Mouse (Mus musculus) embryonic facial prominence, embryonic 10.5 days (tissue): Measurements from ENCODE around the gene Zfp383. TPM values are rescaled to one million over a fixed set of nuclear protein-coding genes. Genes with fewer than 3 reads are reported as not detected.

Source experiments
- DNase-seq: peaks from one replicate; pipeline ENCODE4 v3.0.0-alpha.2; 2017; ENCODE audit warnings: low spot score
- H3K27ac ChIP-seq: fragments of 300-500 bp; sonication (generic); replicated peaks from 2 replicates; pipeline ENCODE4 v1.5.1; 2016; ENCODE audit warnings: mild to moderate bottlenecking
- H3K27me3 ChIP-seq: fragments of 300-500 bp; sonication (generic); replicated peaks from 2 replicates; pipeline ENCODE4 v1.6.1; 2016; ENCODE audit warnings: low read depth, mild to moderate bottlenecking; ENCODE audit not compliant: poor library complexity, severe bottlenecking
- H3K36me3 ChIP-seq: fragments of 300-500 bp; sonication (generic); replicated peaks from 2 replicates; pipeline ENCODE4 v1.6.1; 2016; ENCODE audit warnings: mild to moderate bottlenecking, moderate library complexity
- H3K4me1 ChIP-seq: fragments of 300-500 bp; sonication (generic); 2 replicates; pipeline ENCODE4 v1.6.1; 2016
- H3K4me3 ChIP-seq: fragments of 300-500 bp; sonication (generic); 2 replicates; pipeline ENCODE4 v1.5.1; 2016; ENCODE audit warnings: mild to moderate bottlenecking, moderate library complexity
- H3K9me3 ChIP-seq: fragments of 300-500 bp; sonication (generic); 2 replicates; pipeline ENCODE4 v1.6.1; 2016; ENCODE audit warnings: mild to moderate bottlenecking
- WGBS: fragments of 180-500 bp; shearing (Covaris S2); methylation state at CpG from one replicate; pipeline ENCODE4 v1.1.7; 2016; 5-methylcytosine and 5-hydroxymethylcytosine counted together
- polyA plus RNA-seq: library from polyadenylated mRNA; unstranded; fragments of >200 nt; fragmentation: Nextera tagmentation; extraction: Ambion mirVana; gene quantifications from 2 replicates; pipeline ENCODE4 v1.2.1, GENCODE M21; 2016

Gene Zfp383
- polyA plus RNA-seq, 1 experiment from 2014 or later, result 6.3 TPM

GRCm38 (mm10) chr7:29906682-29907058, 1.4 kb upstream of the Zfp383 start:
- Histone ChIP-seq H3K27ac (peak overlapping the region; percentile 92), H3K4me3 (peak overlapping the region; percentile 68), H3K4me1 (peaks cover 21% of the 10 kb centered on the region), H3K9me3 (no peaks in the 10 kb centered on the region), H3K27me3 (no peaks in the 10 kb centered on the region), H3K36me3 (peaks cover 36% of the 10 kb centered on the region)
- DNase-seq, result no peak
- 28% methylated on average over 8 of the region's 8 CpGs for WGBS

DNA sequence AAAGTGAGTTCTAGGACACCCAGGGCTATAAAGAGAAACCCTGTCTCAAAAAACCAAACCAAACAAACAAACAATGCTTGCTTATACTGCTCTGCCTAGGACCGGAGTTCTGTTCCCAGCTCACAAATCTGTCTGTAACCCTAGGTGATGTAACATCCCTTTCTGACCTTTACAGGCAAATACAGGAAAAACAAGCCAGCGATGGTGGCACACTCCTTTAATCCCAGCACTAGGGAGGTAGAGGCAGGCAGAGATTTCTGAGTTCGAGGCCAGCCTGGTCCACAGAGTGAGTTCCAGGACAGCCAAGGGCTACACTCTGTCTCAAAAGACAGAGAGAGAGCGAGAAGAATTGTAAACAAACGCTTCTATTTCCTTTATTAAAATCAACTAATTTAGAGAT, 817 bp upstream of the Zfp383 start:
- Histone ChIP-seq H3K27ac (peak overlapping the region; percentile 92), H3K27me3 (no peaks in the 10 kb centered on the region), H3K9me3 (no peaks in the 10 kb centered on the region), H3K4me3 (peak overlapping the region; percentile 68; the same call in 1 of the 2 replicates), H3K36me3 (peaks cover 37% of the 10 kb centered on the region), H3K4me1 (peaks cover 21% of the 10 kb centered on the region)
- DNase-seq, result no peak
- 88% methylated on average over 5 of the region's 5 CpGs for WGBS

DNA sequence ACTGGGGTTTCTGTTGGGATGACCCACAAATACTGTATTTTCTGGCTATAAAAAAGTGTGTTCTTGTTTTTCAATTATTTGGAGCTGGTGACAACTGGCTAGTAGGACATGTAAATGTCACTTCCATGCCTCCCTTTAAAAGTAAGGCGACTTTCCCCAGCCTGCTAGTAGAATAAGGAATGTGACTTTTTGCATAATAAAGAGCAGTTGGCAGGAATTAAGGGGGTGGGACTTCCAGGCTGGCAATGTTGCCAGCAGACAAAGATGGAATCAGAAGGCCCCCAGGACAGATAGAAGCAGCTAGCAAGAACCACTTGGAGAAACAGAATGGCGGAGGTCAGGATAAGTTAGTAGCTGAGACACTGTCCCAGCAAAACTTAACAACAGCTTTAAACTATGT, 2.2 kb downstream of the Zfp383 start:
- WGBS, result 63% methylated on average over 2 of the region's 2 CpGs
- peaks cover 50% of the 10 kb centered on the region for H3K36me3 ChIP-seq
- no peak overlapping the region for H3K27ac ChIP-seq
- no peaks in the 10 kb centered on the region for H3K27me3 ChIP-seq
- DNase-seq, result no peak
- peaks cover 21% of the 10 kb centered on the region for H3K4me1 ChIP-seq
- peaks cover 6% of the 10 kb centered on the region; the same call in 1 of the 2 replicates for H3K9me3 ChIP-seq
- no peak overlapping the region; the same call in 1 of the 2 replicates for H3K4me3 ChIP-seq

DNA sequence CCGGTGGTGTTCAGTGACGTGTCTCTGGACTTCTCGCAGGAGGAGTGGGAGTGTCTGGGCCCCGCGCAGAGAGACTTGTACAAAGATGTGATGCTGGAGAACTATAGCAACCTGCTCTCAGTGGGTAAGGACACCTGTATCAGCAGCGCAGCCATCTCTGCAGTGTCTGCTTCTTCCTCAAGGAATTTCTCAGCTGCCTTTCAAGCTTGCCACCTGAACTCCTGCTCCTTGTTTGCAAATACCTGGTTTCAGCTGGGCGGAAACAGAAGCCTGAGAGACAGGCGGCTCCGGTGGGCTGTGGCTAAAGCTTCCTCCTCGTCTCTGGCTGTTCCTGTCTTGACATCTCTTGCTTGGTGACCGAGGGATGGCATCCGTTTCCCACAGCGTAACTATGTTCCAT, 4.1 kb downstream of the Zfp383 start:
- no peak for DNase-seq
- Histone ChIP-seq H3K36me3 (peaks cover 69% of the 10 kb centered on the region), H3K9me3 (peaks cover 13% of the 10 kb centered on the region; the same call in 1 of the 2 replicates), H3K27ac (no peak overlapping the region), H3K4me3 (no peak overlapping the region), H3K4me1 (peaks cover 16% of the 10 kb centered on the region), H3K27me3 (no peaks in the 10 kb centered on the region)
- WGBS, result 94% methylated on average over 13 of the region's 13 CpGs

- peaks cover 51% of the 10 kb centered on the region for H3K36me3 ChIP-seq
- H3K4me1 ChIP-seq, result peaks cover 5% of the 10 kb centered on the region
- no peak for DNase-seq
- peaks cover 13% of the 10 kb centered on the region; the same call in 1 of the 2 replicates for H3K9me3 ChIP-seq
- H3K27ac ChIP-seq, result no peak overlapping the region
- H3K27me3 ChIP-seq, result no peaks in the 10 kb centered on the region
- no peak overlapping the region for H3K4me3 ChIP-seq
- WGBS, result 51% methylated on average over 6 of the region's 6 CpGs
Measured at GRCm38 (mm10) chr7:29917371-29918061, 9.5 kb downstream of the Zfp383 start.

- Histone ChIP-seq H3K9me3 (peaks cover 13% of the 10 kb centered on the region; the same call in 1 of the 2 replicates), H3K4me1 (peaks cover 8% of the 10 kb centered on the region), H3K27me3 (no peaks in the 10 kb centered on the region), H3K36me3 (peaks cover 47% of the 10 kb centered on the region), H3K4me3 (no peak overlapping the region), H3K27ac (no peak overlapping the region)
- WGBS, result 91% methylated on average over 4 of the region's 4 CpGs
- no peak for DNase-seq
Measured at GRCm38 (mm10) chr7:29918062-29918453, 10.0 kb downstream of the Zfp383 start.

DNA sequence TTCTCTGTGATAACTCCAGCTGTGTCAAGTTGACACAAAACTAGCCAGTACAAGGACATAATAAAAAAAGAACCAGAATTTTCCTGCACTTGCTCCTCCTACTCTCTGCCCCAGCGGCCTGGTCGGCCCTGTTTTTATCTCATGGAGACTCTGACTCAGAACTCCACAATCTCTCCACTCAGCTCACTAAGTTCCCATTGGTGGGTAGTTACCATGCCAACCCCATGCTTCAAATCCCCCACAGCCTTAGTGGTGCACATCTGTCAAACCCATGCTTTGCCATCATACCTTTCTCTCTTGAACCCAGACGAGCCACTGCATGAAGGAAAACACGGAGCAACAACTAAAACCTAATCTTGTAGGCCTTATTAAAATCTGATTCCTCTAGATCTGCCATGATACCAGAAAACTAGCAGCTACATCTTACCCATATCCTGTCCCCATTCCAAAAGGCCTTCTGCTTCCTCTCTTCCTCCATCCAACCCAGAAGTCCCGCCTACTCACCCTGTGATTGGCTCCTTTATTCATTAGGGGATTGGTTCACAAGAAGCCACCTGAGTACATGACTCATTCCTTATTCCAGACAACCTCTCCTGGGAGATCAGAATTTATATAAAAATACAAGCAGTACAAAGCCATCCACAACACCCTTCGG, 13.5 kb downstream of the Zfp383 start:
- no peak overlapping the region for H3K27ac ChIP-seq
- peaks cover 8% of the 10 kb centered on the region for H3K4me1 ChIP-seq
- peaks cover 4% of the 10 kb centered on the region; the same call in 1 of the 2 replicates for H3K9me3 ChIP-seq
- no peaks in the 10 kb centered on the region for H3K27me3 ChIP-seq
- no peak overlapping the region for H3K4me3 ChIP-seq
- peaks cover 12% of the 10 kb centered on the region for H3K36me3 ChIP-seq
- no peak for DNase-seq
- WGBS, result 84% methylated on average over 6 of the region's 6 CpGs

GRCm38 (mm10) chr7:29922780-29923179, 14.8 kb downstream of the Zfp383 start:
- 0 out of 2 replicates have a peak, but pooled peaks cover under 1% of the 10 kb centered on the region for H3K36me3 ChIP-seq
- H3K4me1 ChIP-seq, result peaks cover 5% of the 10 kb centered on the region
- no peak overlapping the region for H3K4me3 ChIP-seq
- no peaks in the 10 kb centered on the region for H3K27me3 ChIP-seq
- no peak overlapping the region for H3K27ac ChIP-seq
- 47% methylated on average over 2 of the region's 2 CpGs for WGBS
- no peak for DNase-seq
- peaks cover 4% of the 10 kb centered on the region; the same call in 1 of the 2 replicates for H3K9me3 ChIP-seq

- Histone ChIP-seq H3K27me3 (no peaks in the 10 kb centered on the region), H3K4me3 (no peak overlapping the region), H3K27ac (no peak overlapping the region), H3K36me3 (peaks cover 88% of the 10 kb centered on the region), H3K9me3 (no peaks in the 10 kb centered on the region), H3K4me1 (no peaks in the 10 kb centered on the region)
- 87% methylated on average over 6 of the region's 6 CpGs for WGBS
- DNase-seq, result no peak
Measured at GRCm38 (mm10) chr7:29938856-29939255, 30.8 kb downstream of the Zfp383 start.

DNA sequence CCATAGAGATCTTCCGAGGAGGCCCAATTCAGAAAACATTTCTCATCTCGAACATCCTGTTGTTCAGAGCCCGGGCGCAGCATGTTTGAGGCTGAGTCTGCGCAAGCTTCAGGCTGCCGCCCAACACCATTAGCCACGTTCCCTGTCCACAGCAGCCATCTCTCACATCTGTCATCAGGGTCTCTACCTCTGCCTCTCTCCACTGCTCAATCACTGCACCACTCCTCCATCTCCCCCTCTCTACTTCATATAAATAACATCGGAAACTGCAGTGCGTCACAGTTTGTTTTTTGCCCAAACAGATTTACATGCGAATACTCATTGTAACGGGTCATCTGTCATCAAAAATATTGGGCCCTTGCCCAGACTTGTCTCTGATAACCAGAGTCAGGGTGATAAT, 33.0 kb downstream of the Zfp383 start:
- Histone ChIP-seq H3K4me3 (no peak overlapping the region), H3K27ac (no peak overlapping the region), H3K4me1 (no peaks in the 10 kb centered on the region), H3K36me3 (peaks cover 79% of the 10 kb centered on the region), H3K9me3 (no peaks in the 10 kb centered on the region), H3K27me3 (no peaks in the 10 kb centered on the region)
- DNase-seq, result no peak
- WGBS, result 94% methylated on average over 11 of the region's 11 CpGs

- H3K9me3 ChIP-seq, result no peaks in the 10 kb centered on the region
- 50% methylated on average over 2 of the region's 2 CpGs for WGBS
- no peak overlapping the region for H3K4me3 ChIP-seq
- DNase-seq, result no peak
- H3K27me3 ChIP-seq, result no peaks in the 10 kb centered on the region
- H3K4me1 ChIP-seq, result no peaks in the 10 kb centered on the region
- no peak overlapping the region for H3K27ac ChIP-seq
- peaks cover 77% of the 10 kb centered on the region for H3K36me3 ChIP-seq
Measured at GRCm38 (mm10) chr7:29942740-29943139, 34.7 kb downstream of the Zfp383 start.

DNA sequence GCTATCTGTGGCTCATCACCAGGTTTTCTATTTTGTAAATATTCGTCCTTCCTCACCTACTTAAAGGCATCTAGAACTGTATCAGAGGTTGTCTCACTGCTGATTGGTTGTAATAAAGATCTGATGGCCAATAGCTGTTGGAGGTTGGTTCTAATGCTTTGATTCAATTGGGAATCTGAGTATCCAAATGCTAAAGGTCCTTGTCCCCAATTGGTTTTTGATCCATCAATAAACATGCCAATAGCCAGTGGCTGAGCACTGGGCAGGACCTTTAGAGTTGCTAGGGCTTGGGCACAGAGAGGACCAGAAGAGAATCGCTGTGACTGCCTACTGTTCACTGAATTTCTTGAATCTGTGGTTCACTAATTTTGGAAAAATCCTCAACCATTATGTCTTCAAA, 35.7 kb downstream of the Zfp383 start:
- H3K4me3 ChIP-seq, result no peak overlapping the region
- no peaks in the 10 kb centered on the region for H3K9me3 ChIP-seq
- no peak overlapping the region for H3K27ac ChIP-seq
- H3K36me3 ChIP-seq, result peaks cover 79% of the 10 kb centered on the region
- no peak for DNase-seq
- no peaks in the 10 kb centered on the region for H3K27me3 ChIP-seq
- H3K4me1 ChIP-seq, result no peaks in the 10 kb centered on the region
- WGBS, result 79% methylated on average over 2 of the region's 2 CpGs

DNA sequence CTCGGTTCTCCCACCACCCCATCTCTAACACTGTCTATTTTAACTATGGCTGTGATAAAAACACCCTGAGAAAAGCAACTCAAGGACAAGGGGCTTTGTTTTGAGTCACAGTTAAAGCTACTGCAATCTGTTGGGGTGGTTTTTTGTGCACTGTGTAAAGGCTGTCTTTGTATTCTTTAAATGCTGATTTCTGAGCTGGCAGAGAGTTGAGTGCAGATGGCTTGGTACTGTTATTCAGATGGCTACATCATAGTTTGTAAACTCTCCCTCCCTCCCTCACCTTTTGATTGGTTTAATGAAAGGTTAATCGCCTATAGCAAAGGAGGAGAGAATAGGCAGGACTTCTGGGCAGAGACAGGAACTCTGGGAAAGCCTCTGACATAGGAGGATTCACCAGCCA, 36.2 kb downstream of the Zfp383 start:
- H3K9me3 ChIP-seq, result no peaks in the 10 kb centered on the region
- WGBS, result 86% methylated on average over 2 of the region's 2 CpGs
- no peaks in the 10 kb centered on the region for H3K27me3 ChIP-seq
- no peak overlapping the region for H3K27ac ChIP-seq
- H3K4me1 ChIP-seq, result no peaks in the 10 kb centered on the region
- no peak overlapping the region for H3K4me3 ChIP-seq
- peaks cover 84% of the 10 kb centered on the region for H3K36me3 ChIP-seq
- DNase-seq, result no peak
